Mouse (Mus musculus) midbrain, embryonic 11.5 days (tissue): ENCODE measurements around the gene Megf11. TPM values are rescaled to one million over a fixed set of nuclear protein-coding genes. Genes with fewer than 3 reads are reported as not detected.
A peak's percentile ranks its signal among the peaks of the same experiment; 100 is the strongest.

Source experiments
- ATAC-seq: fragments of 200-750 bp; cut with Nextera tagmentation; 2 replicates; pipeline ENCODE4 v1.8.0; 2017; ENCODE audit warnings: moderate TSS enrichment, moderate library complexity; ENCODE audit not compliant: low FRiP score
- DNase-seq: peaks from one replicate; pipeline ENCODE4 v3.0.0; 2015; ENCODE audit warnings: low spot score; ENCODE audit errors: missing footprints
- H3K27ac ChIP-seq: fragments of 300-500 bp; sonication (generic); 2 replicates; pipeline ENCODE4 v1.5.1; 2014; ENCODE audit warnings: low read depth, low read length
- H3K27me3 ChIP-seq: fragments of 300-500 bp; sonication (generic); 2 replicates; pipeline ENCODE4 v1.6.1; 2014; ENCODE audit warnings: mild to moderate bottlenecking, low read length, moderate library complexity, mixed read lengths; ENCODE audit not compliant: control insufficient read depth, insufficient read depth
- H3K36me3 ChIP-seq: fragments of 300-500 bp; sonication (generic); 2 replicates; pipeline ENCODE4 v1.6.1; 2014; ENCODE audit warnings: mild to moderate bottlenecking, low read length, moderate library complexity, mixed read lengths; ENCODE audit not compliant: control insufficient read depth, insufficient read depth
- H3K4me1 ChIP-seq: fragments of 300-500 bp; sonication (generic); 2 replicates; pipeline ENCODE4 v1.6.1; 2014; ENCODE audit warnings: low read length; ENCODE audit not compliant: control insufficient read depth, insufficient read depth
- H3K4me2 ChIP-seq: fragments of 300-500 bp; sonication (generic); 2 replicates; pipeline ENCODE4 v1.6.1; 2014; ENCODE audit warnings: mild to moderate bottlenecking, moderate library complexity
- H3K4me3 ChIP-seq: fragments of 300-500 bp; sonication (generic); 2 replicates; pipeline ENCODE4 v1.5.1; 2014; ENCODE audit warnings: low read depth, low read length
- H3K9ac ChIP-seq: fragments of 300-500 bp; sonication (generic); 2 replicates; pipeline ENCODE4 v1.6.1; 2014; ENCODE audit warnings: low read length
- H3K9me3 ChIP-seq: fragments of 300-500 bp; sonication (generic); 2 replicates; pipeline ENCODE4 v1.6.1; 2016; ENCODE audit warnings: low read length; ENCODE audit not compliant: control insufficient read depth
- WGBS: fragments of 180-500 bp; shearing (Covaris S2); extraction: QIAGEN DNeasy Blood & Tissue Kit; methylation state at CpG from one replicate; pipeline ENCODE4 v1.1.7; 2014; 5-methylcytosine and 5-hydroxymethylcytosine counted together
- polyA plus RNA-seq: library from polyadenylated mRNA; unstranded; fragments of >200 nt; fragmentation: Nextera tagmentation; extraction: Ambion mirVana; gene quantifications from 2 replicates; pipeline ENCODE4 v1.2.1, GENCODE M21; 2014

The Megf11 gene
- polyA plus RNA-seq, 1 experiment from 2014 or later, result 3.1 TPM

GRCm38 (mm10) chr9:64347377-64347776 lies 38.0 kb upstream of the Megf11 start:
- Histone ChIP-seq H3K4me2 (no peak overlapping the region), H3K4me3 (no peak overlapping the region), H3K9ac (no peak overlapping the region), H3K36me3 (no peaks in the 10 kb centered on the region), H3K27me3 (no peaks in the 10 kb centered on the region), H3K9me3 (no peaks in the 10 kb centered on the region), H3K27ac (no peak overlapping the region), H3K4me1 (no peaks in the 10 kb centered on the region)
- DNase-seq (peak; percentile 89), ATAC-seq (no peak)
- 0% methylated on average over 1 of the region's 1 CpGs for WGBS

GRCm38 (mm10) chr9:64349490-64349889 lies 35.9 kb upstream of the Megf11 start:
- 78% methylated on average over 5 of the region's 5 CpGs for WGBS
- H3K9ac ChIP-seq, result no peak overlapping the region
- no peaks in the 10 kb centered on the region for H3K9me3 ChIP-seq
- H3K4me1 ChIP-seq, result no peaks in the 10 kb centered on the region
- H3K4me2 ChIP-seq, result no peak overlapping the region
- H3K27me3 ChIP-seq, result no peaks in the 10 kb centered on the region
- no peaks in the 10 kb centered on the region for H3K36me3 ChIP-seq
- H3K27ac ChIP-seq, result no peak overlapping the region
- ATAC-seq, result no peak
- no peak overlapping the region for H3K4me3 ChIP-seq
- DNase-seq, result peak; percentile 60

DNA sequence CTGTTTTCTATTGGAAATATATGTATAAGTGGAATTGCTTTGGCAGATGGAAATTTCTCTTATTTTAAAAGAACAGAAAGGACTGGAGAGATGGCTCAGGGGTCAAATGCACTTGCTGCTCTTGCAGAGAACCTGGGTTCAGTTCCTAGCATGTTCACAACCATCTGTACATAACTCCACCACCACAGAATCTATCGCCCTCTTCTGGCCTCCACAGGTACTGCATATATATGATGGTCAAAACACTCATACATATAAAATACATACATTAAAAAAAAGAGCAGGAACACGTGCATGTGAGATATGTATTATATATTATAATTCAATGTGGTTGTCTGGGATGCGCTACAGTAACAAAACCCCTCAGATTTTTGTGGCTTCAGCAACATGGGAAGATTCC lies 34.2 kb upstream of the Megf11 start:
- ATAC-seq, result no peak
- Histone ChIP-seq H3K36me3 (no peaks in the 10 kb centered on the region), H3K27me3 (no peaks in the 10 kb centered on the region), H3K4me3 (no peak overlapping the region), H3K4me1 (no peaks in the 10 kb centered on the region), H3K27ac (no peak overlapping the region), H3K9ac (no peak overlapping the region), H3K4me2 (no peak overlapping the region), H3K9me3 (no peaks in the 10 kb centered on the region)
- peak; percentile 73 for DNase-seq
- 35% methylated on average over 3 of the region's 3 CpGs for WGBS

DNA sequence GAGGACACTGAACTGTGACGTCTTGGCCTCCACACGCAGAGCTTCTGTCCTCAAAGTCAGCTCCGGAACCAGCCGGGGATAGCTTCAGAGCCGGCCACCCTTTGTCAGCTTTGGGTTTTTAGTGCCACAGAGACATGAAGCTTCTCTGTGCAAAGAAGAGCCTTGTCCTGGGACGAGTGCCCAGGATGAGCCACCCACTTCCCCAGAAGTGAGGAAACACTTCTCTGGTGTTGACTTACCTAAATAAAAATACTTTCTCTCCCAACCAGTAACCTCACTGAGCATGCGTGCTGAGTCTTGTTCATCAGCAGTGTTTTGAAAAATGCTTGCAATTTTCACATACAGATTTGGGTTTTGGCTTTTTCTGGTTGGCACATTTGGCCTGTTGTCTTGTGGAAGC lies 29.8 kb upstream of the Megf11 start:
- H3K4me2 ChIP-seq, result no peak overlapping the region
- H3K4me3 ChIP-seq, result no peak overlapping the region
- no peaks in the 10 kb centered on the region for H3K27me3 ChIP-seq
- H3K27ac ChIP-seq, result no peak overlapping the region
- no peaks in the 10 kb centered on the region for H3K9me3 ChIP-seq
- H3K9ac ChIP-seq, result no peak overlapping the region
- no peaks in the 10 kb centered on the region for H3K36me3 ChIP-seq
- ATAC-seq, result no peak
- no peak for DNase-seq
- H3K4me1 ChIP-seq, result no peaks in the 10 kb centered on the region
- WGBS, result 90% methylated on average over 7 of the region's 7 CpGs

DNA sequence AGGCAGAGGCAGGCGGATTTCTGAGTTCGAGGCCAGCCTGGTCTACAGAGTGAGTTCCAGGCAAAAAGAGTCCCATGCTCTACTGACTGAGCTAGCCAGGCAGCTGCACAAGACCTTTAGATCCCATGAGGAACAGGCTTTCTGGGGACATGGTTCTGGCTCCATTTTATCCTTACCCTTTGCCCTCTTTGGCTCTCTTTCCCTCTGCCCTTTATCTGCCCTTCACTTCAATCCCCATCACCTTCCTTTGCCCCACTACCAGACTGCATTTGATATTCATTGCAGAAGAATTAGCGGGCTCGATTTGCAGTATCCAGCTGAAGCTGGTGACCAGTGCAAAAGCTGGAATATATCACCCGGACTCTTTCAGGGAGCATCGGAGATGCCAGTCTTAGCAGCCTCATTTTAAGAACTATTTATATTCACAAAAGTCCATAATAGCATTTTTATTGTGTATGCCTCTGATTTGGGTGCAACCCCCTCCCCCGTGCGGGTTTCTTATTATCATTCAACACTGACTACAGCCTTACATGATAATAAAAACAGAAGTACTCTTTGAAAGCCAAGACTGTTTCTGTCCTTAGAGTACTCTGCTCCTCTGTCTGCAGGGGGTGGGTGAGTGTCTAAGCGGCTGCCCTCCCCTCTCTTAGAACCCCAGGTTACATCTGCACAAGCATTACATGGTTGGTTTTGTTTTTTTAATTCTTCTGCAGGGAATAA lies 24.0 kb upstream of the Megf11 start:
- Histone ChIP-seq H3K27ac (no peak overlapping the region), H3K9ac (no peak overlapping the region), H3K36me3 (no peaks in the 10 kb centered on the region), H3K9me3 (no peaks in the 10 kb centered on the region), H3K4me2 (no peak overlapping the region), H3K27me3 (no peaks in the 10 kb centered on the region), H3K4me3 (no peak overlapping the region), H3K4me1 (no peaks in the 10 kb centered on the region)
- 90% methylated on average over 9 of the region's 9 CpGs for WGBS
- no peak for ATAC-seq
- peak; percentile 69 for DNase-seq

DNA sequence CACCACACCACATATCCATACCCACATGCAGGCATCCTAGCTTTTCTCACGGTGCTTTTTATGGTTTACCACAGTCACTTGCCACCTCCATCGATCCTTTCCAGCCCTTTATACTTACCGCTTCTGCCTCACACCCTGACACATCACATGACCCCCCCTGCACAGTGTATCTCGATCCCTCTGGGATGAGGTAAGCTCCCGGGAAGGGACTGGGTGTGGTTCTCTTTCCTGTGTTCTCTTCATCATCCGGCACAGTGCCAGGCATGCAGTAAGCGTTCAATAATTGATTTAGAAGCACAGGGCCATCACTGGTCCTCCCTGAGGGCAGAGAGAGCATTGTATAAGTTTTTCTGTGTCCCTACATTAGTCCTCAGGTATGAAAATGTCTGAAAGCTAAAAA lies 15.6 kb upstream of the Megf11 start:
- no peaks in the 10 kb centered on the region for H3K36me3 ChIP-seq
- no peak overlapping the region for H3K4me3 ChIP-seq
- WGBS, result 79% methylated on average over 7 of the region's 7 CpGs
- DNase-seq, result peak; percentile 45
- no peaks in the 10 kb centered on the region for H3K27me3 ChIP-seq
- no peaks in the 10 kb centered on the region for H3K9me3 ChIP-seq
- ATAC-seq, result no peak
- no peak overlapping the region for H3K4me2 ChIP-seq
- no peak overlapping the region for H3K9ac ChIP-seq
- no peak overlapping the region for H3K27ac ChIP-seq
- no peaks in the 10 kb centered on the region; the same call in 1 of the 2 replicates for H3K4me1 ChIP-seq

- Histone ChIP-seq H3K27me3 (no peaks in the 10 kb centered on the region), H3K27ac (no peak overlapping the region), H3K9ac (no peak overlapping the region), H3K4me3 (no peak overlapping the region), H3K9me3 (no peaks in the 10 kb centered on the region), H3K36me3 (no peaks in the 10 kb centered on the region), H3K4me1 (no peaks in the 10 kb centered on the region; the same call in 1 of the 2 replicates), H3K4me2 (no peak overlapping the region)
- ATAC-seq (no peak), DNase-seq (peak; percentile 73)
- 54% methylated on average over 11 of the region's 11 CpGs for WGBS
Measured at GRCm38 (mm10) chr9:64371305-64371819, 14.1 kb upstream of the Megf11 start.

DNA sequence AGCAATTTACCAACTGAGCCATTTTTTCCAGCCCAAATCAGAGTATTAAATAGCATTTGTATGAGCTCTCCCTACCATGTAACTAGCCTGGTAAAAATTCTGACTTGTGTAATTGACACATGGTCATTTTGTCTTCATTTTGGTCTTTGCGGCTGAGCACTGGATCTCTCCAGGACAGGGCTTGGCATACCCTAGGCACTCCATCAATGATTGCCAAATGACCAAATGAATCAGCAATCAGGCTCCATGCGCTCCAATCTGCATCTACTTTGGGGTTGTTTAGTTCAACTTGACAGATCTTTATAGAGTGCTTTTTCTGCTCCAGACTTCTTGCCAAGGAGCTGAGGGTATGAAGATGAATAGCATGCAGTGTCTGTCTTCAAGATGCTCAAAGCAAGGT lies 9.0 kb upstream of the Megf11 start:
- ATAC-seq (no peak), DNase-seq (no peak)
- Histone ChIP-seq H3K9ac (no peak overlapping the region), H3K27me3 (no peaks in the 10 kb centered on the region), H3K27ac (no peak overlapping the region), H3K4me3 (no peak overlapping the region), H3K4me2 (no peak overlapping the region), H3K9me3 (no peaks in the 10 kb centered on the region), H3K36me3 (no peaks in the 10 kb centered on the region), H3K4me1 (no peaks in the 10 kb centered on the region; the same call in 1 of the 2 replicates)
- WGBS, result 95% methylated on average over 2 of the region's 2 CpGs

DNA sequence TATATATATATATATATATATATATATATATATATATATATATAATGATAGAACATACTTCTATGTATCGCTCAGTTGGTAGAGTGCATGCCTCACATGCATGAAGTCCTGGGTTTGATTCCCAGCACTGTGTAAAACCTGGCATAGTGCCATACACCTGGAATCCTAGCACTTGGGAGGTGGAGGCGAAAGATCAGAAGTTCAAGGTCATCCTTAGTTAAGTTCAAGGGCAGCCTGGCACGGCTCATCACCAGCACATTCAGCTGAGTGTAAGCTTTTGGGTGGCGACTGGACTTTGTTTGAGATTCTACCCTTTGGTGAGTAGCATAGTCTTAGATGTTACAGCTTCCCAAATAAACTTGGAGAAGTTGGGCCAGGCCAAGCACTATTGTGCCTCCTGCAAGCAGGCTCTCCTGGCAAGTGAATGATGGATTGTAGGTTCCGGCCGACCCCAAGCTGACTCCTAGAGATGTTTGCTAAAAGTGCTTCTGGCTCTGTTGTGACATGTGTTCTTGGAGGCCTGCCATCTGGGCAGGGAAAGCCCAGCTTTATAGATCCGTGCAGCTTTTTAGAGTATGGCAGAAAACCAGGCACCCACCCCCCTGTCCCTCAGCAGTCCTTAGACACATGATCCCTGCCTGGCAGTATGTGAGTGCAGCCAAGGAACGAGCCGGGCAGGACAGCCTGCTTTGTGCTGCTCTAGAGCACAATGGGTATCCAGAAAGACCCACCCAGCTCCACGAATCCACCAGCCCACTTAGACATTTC lies 2.2 kb upstream of the Megf11 start:
- Histone ChIP-seq H3K4me1 (peaks cover 16% of the 10 kb centered on the region), H3K4me3 (no peak overlapping the region), H3K9ac (no peak overlapping the region), H3K4me2 (no peak overlapping the region), H3K27ac (no peak overlapping the region), H3K27me3 (peaks cover 42% of the 10 kb centered on the region), H3K36me3 (no peaks in the 10 kb centered on the region), H3K9me3 (no peaks in the 10 kb centered on the region)
- DNase-seq, result no peak
- ATAC-seq, result no peak
- 66% methylated on average over 10 of the region's 10 CpGs for WGBS
